Mouse (Mus musculus) limb, embryonic 15.5 days (tissue): Measurements from ENCODE around the gene Slc7a1. TPM values are rescaled to one million over a fixed set of nuclear protein-coding genes. Genes with fewer than 3 reads are reported as not detected.

ENCODE experiments used
- ATAC-seq: fragments of 200-750 bp; cut with Nextera tagmentation; 2 replicates; pipeline ENCODE4 v1.8.0; 2017; ENCODE audit warnings: low read depth, moderate TSS enrichment; ENCODE audit not compliant: insufficient number of reproducible peaks, low FRiP score, low TSS enrichment
- H3K27ac ChIP-seq: fragments of 300-500 bp; sonication (generic); 2 replicates; pipeline ENCODE4 v1.5.1; 2015; ENCODE audit warnings: moderate library complexity, mild to moderate bottlenecking, inconsistent platforms
- H3K27me3 ChIP-seq: fragments of 300-500 bp; sonication (generic); 2 replicates; pipeline ENCODE4 v1.6.1; 2015; ENCODE audit warnings: inconsistent platforms
- H3K36me3 ChIP-seq: fragments of 300-500 bp; sonication (generic); 2 replicates; pipeline ENCODE4 v1.6.1; 2015; ENCODE audit warnings: inconsistent platforms
- H3K4me1 ChIP-seq: fragments of 300-500 bp; sonication (generic); 2 replicates; pipeline ENCODE4 v1.6.1; 2015; ENCODE audit warnings: inconsistent platforms
- H3K4me2 ChIP-seq: fragments of 300-500 bp; sonication (generic); 2 replicates; pipeline ENCODE4 v1.6.1; 2015; ENCODE audit warnings: mild to moderate bottlenecking, inconsistent platforms
- H3K4me3 ChIP-seq: fragments of 300-500 bp; sonication (generic); 2 replicates; pipeline ENCODE4 v1.5.1; 2015; ENCODE audit warnings: mild to moderate bottlenecking, inconsistent platforms
- H3K9ac ChIP-seq: fragments of 300-500 bp; sonication (generic); 2 replicates; pipeline ENCODE4 v1.6.1; 2015; ENCODE audit warnings: inconsistent platforms
- H3K9me3 ChIP-seq: fragments of 300-500 bp; sonication (generic); 2 replicates; pipeline ENCODE4 v1.6.1; 2016; ENCODE audit warnings: inconsistent platforms
- WGBS: fragments of 180-500 bp; shearing (Covaris S2); methylation state at CpG from one replicate; pipeline ENCODE4 v1.1.7; 2015; 5-methylcytosine and 5-hydroxymethylcytosine counted together
- polyA plus RNA-seq: library from polyadenylated mRNA; unstranded; fragments of >200 nt; fragmentation: Nextera tagmentation; extraction: Ambion mirVana; gene quantifications from 2 replicates; pipeline ENCODE4 v1.2.1, GENCODE M21; 2015

Slc7a1 gene
- polyA plus RNA-seq, 1 experiment from 2014 or later, result 22.7 TPM

- no peak for ATAC-seq
- over 99% methylated on average over 7 of the region's 7 CpGs for WGBS
- Histone ChIP-seq H3K4me3 (no peak overlapping the region), H3K27ac (no peak overlapping the region), H3K4me1 (peaks cover 22% of the 10 kb centered on the region), H3K27me3 (no peaks in the 10 kb centered on the region), H3K4me2 (no peak overlapping the region), H3K36me3 (peaks cover 7% of the 10 kb centered on the region; the same call in 1 of the 2 replicates), H3K9ac (no peak overlapping the region), H3K9me3 (no peaks in the 10 kb centered on the region)
These were observed 37.4 kb downstream of the Slc7a1 start for GRCm38 (mm10) chr5:148362296-148362695.

GRCm38 (mm10) chr5:148361759-148362010 is 38.0 kb downstream of the Slc7a1 start:
- WGBS, result 25% methylated on average over 3 of the region's 3 CpGs
- Histone ChIP-seq H3K36me3 (peaks cover 7% of the 10 kb centered on the region; the same call in 1 of the 2 replicates), H3K4me1 (peaks cover 17% of the 10 kb centered on the region), H3K27me3 (no peaks in the 10 kb centered on the region), H3K9me3 (no peaks in the 10 kb centered on the region), H3K4me2 (no peak overlapping the region), H3K9ac (no peak overlapping the region), H3K27ac (no peak overlapping the region), H3K4me3 (no peak overlapping the region)
- ATAC-seq, result no peak

- H3K9ac ChIP-seq, result no peak overlapping the region
- peaks cover 13% of the 10 kb centered on the region; the same call in 1 of the 2 replicates for H3K4me1 ChIP-seq
- H3K36me3 ChIP-seq, result peaks cover 7% of the 10 kb centered on the region; the same call in 1 of the 2 replicates
- ATAC-seq, result no peak
- H3K4me2 ChIP-seq, result no peak overlapping the region
- WGBS, result 50% methylated on average over 16 of the region's 16 CpGs
- H3K27me3 ChIP-seq, result no peaks in the 10 kb centered on the region
- H3K4me3 ChIP-seq, result no peak overlapping the region
- H3K9me3 ChIP-seq, result no peaks in the 10 kb centered on the region
- 0 out of 2 replicates have a peak overlapping the region, but pooled peaks have one; percentile 6 for H3K27ac ChIP-seq
These were observed 38.6 kb downstream of the Slc7a1 start for GRCm38 (mm10) chr5:148360922-148361758.

- Histone ChIP-seq H3K4me2 (no peak overlapping the region), H3K4me1 (peaks cover 11% of the 10 kb centered on the region; the same call in 1 of the 2 replicates), H3K27ac (no peak overlapping the region), H3K9ac (no peak overlapping the region), H3K36me3 (peaks cover 7% of the 10 kb centered on the region; the same call in 1 of the 2 replicates), H3K4me3 (no peak overlapping the region), H3K27me3 (no peaks in the 10 kb centered on the region), H3K9me3 (no peaks in the 10 kb centered on the region)
- ATAC-seq, result no peak
- 85% methylated on average over 11 of the region's 11 CpGs for WGBS
These were observed 40.6 kb downstream of the Slc7a1 start for GRCm38 (mm10) chr5:148359131-148359530.

- no peak for ATAC-seq
- Histone ChIP-seq H3K9me3 (no peaks in the 10 kb centered on the region), H3K27ac (no peak overlapping the region), H3K9ac (no peak overlapping the region), H3K4me2 (no peak overlapping the region), H3K36me3 (0 out of 2 replicates have a peak, but pooled peaks cover 4% of the 10 kb centered on the region), H3K4me1 (peaks cover 11% of the 10 kb centered on the region; the same call in 1 of the 2 replicates), H3K4me3 (no peak overlapping the region), H3K27me3 (no peaks in the 10 kb centered on the region)
- WGBS, result 88% methylated on average over 6 of the region's 6 CpGs
These were observed 42.5 kb downstream of the Slc7a1 start for GRCm38 (mm10) chr5:148357168-148357567.

- Histone ChIP-seq H3K27me3 (no peaks in the 10 kb centered on the region), H3K27ac (no peak overlapping the region), H3K9me3 (no peaks in the 10 kb centered on the region), H3K4me2 (no peak overlapping the region), H3K9ac (no peak overlapping the region), H3K4me3 (no peak overlapping the region), H3K4me1 (peaks cover under 1% of the 10 kb centered on the region; the same call in 1 of the 2 replicates), H3K36me3 (0 out of 2 replicates have a peak, but pooled peaks cover 4% of the 10 kb centered on the region)
- WGBS, result 88% methylated on average over 3 of the region's 3 CpGs
- no peak for ATAC-seq
These were observed 43.9 kb downstream of the Slc7a1 start for GRCm38 (mm10) chr5:148355822-148356221.

GRCm38 (mm10) chr5:148354536-148354935 is 45.2 kb downstream of the Slc7a1 start:
- no peak overlapping the region for H3K4me3 ChIP-seq
- WGBS, result 46% methylated on average over 8 of the region's 8 CpGs
- H3K27me3 ChIP-seq, result no peaks in the 10 kb centered on the region
- no peaks in the 10 kb centered on the region for H3K9me3 ChIP-seq
- no peak for ATAC-seq
- no peak overlapping the region for H3K4me2 ChIP-seq
- no peak overlapping the region; the same call in 1 of the 2 replicates for H3K27ac ChIP-seq
- H3K9ac ChIP-seq, result no peak overlapping the region
- H3K4me1 ChIP-seq, result peaks cover 6% of the 10 kb centered on the region; the same call in 1 of the 2 replicates
- 0 out of 2 replicates have a peak, but pooled peaks cover 4% of the 10 kb centered on the region for H3K36me3 ChIP-seq

- Histone ChIP-seq H3K27ac (no peak overlapping the region), H3K36me3 (no peaks in the 10 kb centered on the region), H3K9ac (no peak overlapping the region), H3K4me1 (peaks cover 10% of the 10 kb centered on the region), H3K4me3 (no peak overlapping the region), H3K27me3 (no peaks in the 10 kb centered on the region), H3K4me2 (no peak overlapping the region), H3K9me3 (no peaks in the 10 kb centered on the region)
- WGBS, result 67% methylated on average over 16 of the region's 16 CpGs
- ATAC-seq, result no peak
These were observed 46.3 kb downstream of the Slc7a1 start for GRCm38 (mm10) chr5:148353429-148353828.

- Histone ChIP-seq H3K36me3 (peaks cover 2% of the 10 kb centered on the region; the same call in 1 of the 2 replicates), H3K4me1 (peaks cover 17% of the 10 kb centered on the region), H3K9me3 (no peaks in the 10 kb centered on the region), H3K9ac (no peak overlapping the region), H3K4me2 (no peak overlapping the region), H3K27ac (peak overlapping the region; percentile 18; the same call in 1 of the 2 replicates), H3K27me3 (no peaks in the 10 kb centered on the region), H3K4me3 (no peak overlapping the region)
- 50% methylated on average over 15 of the region's 15 CpGs for WGBS
- ATAC-seq, result no peak
These were observed 50.2 kb downstream of the Slc7a1 start for GRCm38 (mm10) chr5:148349327-148350011.

GRCm38 (mm10) chr5:148348153-148348552 is 51.6 kb downstream of the Slc7a1 start:
- H3K4me1 ChIP-seq, result peaks cover 26% of the 10 kb centered on the region
- H3K9ac ChIP-seq, result no peak overlapping the region
- no peak overlapping the region for H3K27ac ChIP-seq
- ATAC-seq, result no peak
- H3K9me3 ChIP-seq, result no peaks in the 10 kb centered on the region
- 61% methylated on average over 8 of the region's 8 CpGs for WGBS
- peaks cover 2% of the 10 kb centered on the region; the same call in 1 of the 2 replicates for H3K36me3 ChIP-seq
- H3K27me3 ChIP-seq, result no peaks in the 10 kb centered on the region
- H3K4me2 ChIP-seq, result no peak overlapping the region
- no peak overlapping the region for H3K4me3 ChIP-seq

- Histone ChIP-seq H3K36me3 (peaks cover 2% of the 10 kb centered on the region; the same call in 1 of the 2 replicates), H3K9ac (no peak overlapping the region), H3K4me2 (no peak overlapping the region), H3K4me1 (peaks cover 40% of the 10 kb centered on the region), H3K4me3 (no peak overlapping the region), H3K9me3 (no peaks in the 10 kb centered on the region), H3K27me3 (no peaks in the 10 kb centered on the region), H3K27ac (no peak overlapping the region)
- WGBS, result 87% methylated on average over 8 of the region's 8 CpGs
- no peak for ATAC-seq
These were observed 53.2 kb downstream of the Slc7a1 start for GRCm38 (mm10) chr5:148346543-148346942.

- H3K27ac ChIP-seq, result peak overlapping the region; percentile 64
- H3K4me2 ChIP-seq, result no peak overlapping the region
- no peak overlapping the region for H3K4me3 ChIP-seq
- H3K9me3 ChIP-seq, result no peaks in the 10 kb centered on the region
- H3K36me3 ChIP-seq, result peaks cover 5% of the 10 kb centered on the region; the same call in 1 of the 2 replicates
- peaks cover 33% of the 10 kb centered on the region for H3K4me1 ChIP-seq
- H3K9ac ChIP-seq, result no peak overlapping the region
- ATAC-seq, result peak; percentile 49; the same call in 1 of the 2 replicates
- WGBS, result 37% methylated on average over 5 of the region's 5 CpGs
- H3K27me3 ChIP-seq, result no peaks in the 10 kb centered on the region
These were observed 55.3 kb downstream of the Slc7a1 start for GRCm38 (mm10) chr5:148344374-148344773.
